In genomic region chr7:96817030-96817674, GRCm38 (mm10) we compare ENCODE assay signal across 8 mouse cellular contexts.
DNase-seq lines count a peak whose midpoint lies in the region; ATAC-seq and TF ChIP-seq lines count a peak whose summit lies in the region.

No protein-coding gene starts in this region.

- no peak overlapping the region for H3K4me3 ChIP-seq in kidney, embryonic 15.5 days (replicated peaks)
- no peak overlapping the region for H3K4me3 ChIP-seq in kidney, adult 2 months (ENCODE audit: insufficient read depth, low read depth, low read length)
- no peak overlapping the region for H3K4me3 ChIP-seq in MEL (ENCODE audit: control insufficient read depth in 1 of 2, insufficient read depth in 1 of 2, low read depth in 2 of 2, low read length in 2 of 2)
- H3K4me3 ChIP-seq in embryonic facial prominence, embryonic 10.5 days, result no peak overlapping the region
- no peak overlapping the region for H3K4me3 ChIP-seq in hindbrain, embryonic 15.5 days
- H3K4me3 ChIP-seq in stomach, embryonic 14.5 days (ENCODE audit: low read depth, low read length), result no peak overlapping the region

- no peak overlapping the region for H3K9ac ChIP-seq in kidney, embryonic 15.5 days
- peak overlapping the region; percentile 43; the same call in 1 of the 2 replicates for H3K9ac ChIP-seq in MEL (ENCODE audit: control insufficient read depth, low read depth, low read length, poor library complexity, severe bottlenecking)
- no peak overlapping the region for H3K9ac ChIP-seq in hindbrain, embryonic 15.5 days
- no peak overlapping the region for H3K9ac ChIP-seq in stomach, embryonic 14.5 days (replicated peaks; ENCODE audit: low read depth, low read length)

- no peak overlapping the region for H3K4me2 ChIP-seq in kidney, embryonic 15.5 days
- H3K4me2 ChIP-seq in hindbrain, embryonic 15.5 days, result no peak overlapping the region
- no peak overlapping the region for H3K4me2 ChIP-seq in stomach, embryonic 14.5 days (replicated peaks; ENCODE audit: low read depth, low read length)

- no peak for TF ChIP-seq POLR2A in kidney, adult 2 months (IDR thresholded peaks at IDR 0.05; ENCODE audit: low read depth, low read length)
- TF ChIP-seq POLR2A in MEL (IDR thresholded peaks at IDR 0.05; ENCODE audit: control insufficient read depth in 1 of 2, insufficient read depth in 1 of 2, low read depth in 1 of 2, low read length in 2 of 2, poor library complexity in 1 of 2), result no peak

- H3K79me2 ChIP-seq in MEL (ENCODE audit: control insufficient read depth, insufficient read depth, low read length, poor library complexity), result no peaks in the 10 kb centered on the region

- no peak for TF ChIP-seq RAD21 in MEL (IDR thresholded peaks at IDR 0.05; ENCODE audit: low read depth, low read length)

- peaks cover 30% of the 10 kb centered on the region for H3K4me1 ChIP-seq in kidney, embryonic 15.5 days
- no peaks in the 10 kb centered on the region for H3K4me1 ChIP-seq in kidney, adult 2 months (ENCODE audit: control insufficient read depth, insufficient read depth, low read length)
- peaks cover 2 to 3% of the 10 kb centered on the region in 2 experiments; a peak in 2 of 4 replicates for H3K4me1 ChIP-seq in MEL (ENCODE audit: control insufficient read depth in 1 of 2, insufficient read depth in 2 of 2, low read length in 2 of 2)
- peaks cover 29% of the 10 kb centered on the region for H3K4me1 ChIP-seq in embryonic facial prominence, embryonic 10.5 days
- peaks cover 14% of the 10 kb centered on the region for H3K4me1 ChIP-seq in hindbrain, embryonic 15.5 days (replicated peaks)
- peaks cover 14% of the 10 kb centered on the region for H3K4me1 ChIP-seq in stomach, embryonic 14.5 days (ENCODE audit: control insufficient read depth, insufficient read depth, low read length)

- TF ChIP-seq CTCF in kidney, adult 2 months (conservative IDR thresholded peaks at IDR 0.05; ENCODE audit: insufficient read depth, insufficient read length, low read depth, low read length), result no peak
- no peak for TF ChIP-seq CTCF in MEL (IDR thresholded peaks at IDR 0.05 in 2 of 3, conservative IDR thresholded peaks at IDR 0.05 in 1 of 3; ENCODE audit: control insufficient read depth in 1 of 3, insufficient read depth in 1 of 3, low read depth in 2 of 3, low read length in 3 of 3, poor library complexity in 1 of 3, severe bottlenecking in 1 of 3)

- H3K36me3 ChIP-seq in kidney, embryonic 15.5 days, result no peaks in the 10 kb centered on the region
- no peaks in the 10 kb centered on the region for H3K36me3 ChIP-seq in kidney, adult 2 months (ENCODE audit: control insufficient read depth, insufficient read depth, low read length)
- peaks cover 0 to 2% of the 10 kb centered on the region in 2 experiments; a peak in 2 of 4 replicates for H3K36me3 ChIP-seq in MEL (ENCODE audit: control insufficient read depth in 1 of 2, insufficient read depth in 2 of 2, low read length in 2 of 2)
- H3K36me3 ChIP-seq in embryonic facial prominence, embryonic 10.5 days (replicated peaks), result peaks cover 29% of the 10 kb centered on the region
- H3K36me3 ChIP-seq in hindbrain, embryonic 15.5 days, result no peaks in the 10 kb centered on the region
- no peaks in the 10 kb centered on the region for H3K36me3 ChIP-seq in stomach, embryonic 14.5 days (ENCODE audit: control insufficient read depth, insufficient read depth, low read length)

- no peak for TF ChIP-seq EP300 in MEL (IDR thresholded peaks at IDR 0.05; ENCODE audit: low read depth in 1 of 2, low read length in 2 of 2)

- H3K27me3 ChIP-seq in kidney, embryonic 15.5 days, result no peaks in the 10 kb centered on the region
- no peaks in the 10 kb centered on the region for H3K27me3 ChIP-seq in kidney, adult 2 months (replicated peaks; ENCODE audit: control insufficient read depth, insufficient read depth, low read length)
- no peaks in the 10 kb centered on the region for H3K27me3 ChIP-seq in MEL (ENCODE audit: control insufficient read depth in 1 of 2, insufficient read depth in 2 of 2, low read length in 2 of 2)
- H3K27me3 ChIP-seq in embryonic facial prominence, embryonic 10.5 days (replicated peaks; ENCODE audit: low read depth, poor library complexity, severe bottlenecking), result no peaks in the 10 kb centered on the region
- H3K27me3 ChIP-seq in hindbrain, embryonic 15.5 days, result no peaks in the 10 kb centered on the region
- no peaks in the 10 kb centered on the region for H3K27me3 ChIP-seq in stomach, embryonic 14.5 days (ENCODE audit: control insufficient read depth, insufficient read depth, low read length)

- no peak for DNase-seq in kidney, adult 2 months
- peak; percentile 10 for DNase-seq in MEL (ENCODE audit: low read depth, low spot score)
- no peak for DNase-seq in embryonic facial prominence, embryonic 10.5 days (ENCODE audit: low spot score)
- no peak for DNase-seq in spleen, postnatal 36 days (ENCODE audit: low spot score in 2 of 2)
- DNase-seq in cerebellum, adult 11-12 months, result no peak

- H3K9me3 ChIP-seq in kidney, embryonic 15.5 days (replicated peaks), result no peaks in the 10 kb centered on the region
- H3K9me3 ChIP-seq in MEL (replicated peaks; ENCODE audit: insufficient read depth, low read length), result no peaks in the 10 kb centered on the region
- H3K9me3 ChIP-seq in embryonic facial prominence, embryonic 10.5 days, result no peaks in the 10 kb centered on the region
- H3K9me3 ChIP-seq in hindbrain, embryonic 15.5 days, result no peaks in the 10 kb centered on the region
- no peaks in the 10 kb centered on the region for H3K9me3 ChIP-seq in stomach, embryonic 14.5 days (ENCODE audit: control insufficient read depth, low read depth, low read length)

- H3K27ac ChIP-seq in kidney, embryonic 15.5 days, result peak overlapping the region; percentile 54
- no peak overlapping the region for H3K27ac ChIP-seq in kidney, adult 2 months (ENCODE audit: insufficient read depth, low read depth, low read length)
- H3K27ac ChIP-seq in MEL (ENCODE audit: control insufficient read depth, low read depth, low read length), result peak overlapping the region; percentile 75
- H3K27ac ChIP-seq in embryonic facial prominence, embryonic 10.5 days (replicated peaks), result peak overlapping the region; percentile 59
- H3K27ac ChIP-seq in hindbrain, embryonic 15.5 days (replicated peaks), result no peak overlapping the region; the same call in 1 of the 2 replicates
- H3K27ac ChIP-seq in stomach, embryonic 14.5 days (ENCODE audit: low read length), result peak overlapping the region; percentile 34; the same call in 1 of the 2 replicates

- ATAC-seq in kidney, embryonic 15.5 days (replicated peaks; ENCODE audit: low FRiP score), result peak; percentile 69; the same call in 1 of the 2 replicates
- ATAC-seq in hindbrain, embryonic 15.5 days (ENCODE audit: low FRiP score, low read depth), result peak; percentile 67
- ATAC-seq in stomach, embryonic 14.5 days (ENCODE audit: insufficient number of reproducible peaks, insufficient read depth, low FRiP score, low read depth), result peak; percentile 67; the same call in 1 of the 2 replicates

- 34% methylated on average over 6 of the region's 6 CpGs for WGBS in kidney, embryonic 15.5 days
- 57% methylated on average over 6 of the region's 6 CpGs for WGBS in kidney, adult 2 months
- 42% methylated on average over 6 of the region's 6 CpGs for WGBS in embryonic facial prominence, embryonic 10.5 days
- 39% methylated on average over 6 of the region's 6 CpGs for WGBS in hindbrain, embryonic 15.5 days
- 12% methylated on average over 6 of the region's 6 CpGs for WGBS in stomach, embryonic 14.5 days

TF ChIP-seq in MEL, 35 proteins besides CTCF, POLR2A, EP300 and RAD21:
- TF ChIP-seq ZMIZ1 (IDR thresholded peaks at IDR 0.05; ENCODE audit: low read depth, low read length) (no peak), SIN3A (IDR thresholded peaks at IDR 0.05; ENCODE audit: low read length) (no peak), TBP (IDR thresholded peaks at IDR 0.05; ENCODE audit: low read depth, low read length) (no peak), MYB (IDR thresholded peaks at IDR 0.05; ENCODE audit: low read depth, low read length) (no peak), ZKSCAN1 (IDR thresholded peaks at IDR 0.05; ENCODE audit: low read depth, low read length) (no peak), E2F4 (IDR thresholded peaks at IDR 0.05; ENCODE audit: borderline replicate concordance, low read depth, low read length) (no peak), USF1 (IDR thresholded peaks at IDR 0.05; ENCODE audit: low read depth, low read length) (no peak)

Comparison
In these comparisons a context has a peak if more than half of its experiments do, and no peak if none do; other contexts are left out.
1. H3K27ac ChIP-seq: peak in kidney, embryonic 15.5 days (single experiment), MEL (single experiment), embryonic facial prominence, embryonic 10.5 days (single experiment) and stomach, embryonic 14.5 days (single experiment); none in kidney, adult 2 months (single experiment) and hindbrain, embryonic 15.5 days (single experiment).
2. Peak in every context shown above with its lines, with median percentiles within 50 percentile points of each other: ATAC-seq.